Mouse (Mus musculus): ENCODE measurements around the gene Tbc1d5. TPM values are rescaled to one million over a fixed set of nuclear protein-coding genes. Genes with fewer than 3 reads are reported as not detected.

The Tbc1d5 gene
- polyA plus RNA-seq, 1 experiment from 2014 or later, result 6.1 TPM

GRCm38 (mm10) chr17:50738476-50738875 lies 440.7 kb downstream of the Tbc1d5 start:
- H3K9ac ChIP-seq (ENCODE audit: low read depth, low read length), result no peak overlapping the region
- ATAC-seq (replicated peaks; ENCODE audit: low FRiP score, low read depth) (no peak), DNase-seq (ENCODE audit: low spot score) (no peak)
- 0 out of 2 replicates have a peak, but pooled peaks cover 3% of the 10 kb centered on the region for H3K36me3 ChIP-seq (ENCODE audit: insufficient read depth, low read length)
- 77% methylated on average over 2 of the region's 2 CpGs for WGBS
- H3K27ac ChIP-seq, result no peak overlapping the region
- no peaks in the 10 kb centered on the region for H3K27me3 ChIP-seq (ENCODE audit: insufficient read depth, low read length)
- H3K9me3 ChIP-seq (replicated peaks; ENCODE audit: low read length), result no peaks in the 10 kb centered on the region
- TF ChIP-seq CTCF (IDR thresholded peaks at IDR 0.05; ENCODE audit: low read depth), result no peak
- H3K4me3 ChIP-seq (replicated peaks; ENCODE audit: low read depth, low read length), result no peak overlapping the region
- H3K4me1 ChIP-seq (replicated peaks; ENCODE audit: insufficient read depth, low read length), result no peaks in the 10 kb centered on the region
- H3K4me2 ChIP-seq (ENCODE audit: low read length), result no peak overlapping the region

GRCm38 (mm10) chr17:50737068-50737467 lies 442.1 kb downstream of the Tbc1d5 start:
- no peak overlapping the region for H3K27ac ChIP-seq
- DNase-seq (ENCODE audit: low spot score) (no peak), ATAC-seq (replicated peaks; ENCODE audit: low FRiP score, low read depth) (no peak)
- no peaks in the 10 kb centered on the region for H3K4me1 ChIP-seq (replicated peaks; ENCODE audit: insufficient read depth, low read length)
- WGBS, result 53% methylated on average over 2 of the region's 2 CpGs
- no peaks in the 10 kb centered on the region for H3K9me3 ChIP-seq (replicated peaks; ENCODE audit: low read length)
- H3K4me2 ChIP-seq (ENCODE audit: low read length), result no peak overlapping the region
- no peak overlapping the region for H3K9ac ChIP-seq (ENCODE audit: low read depth, low read length)
- no peak for TF ChIP-seq CTCF (IDR thresholded peaks at IDR 0.05; ENCODE audit: low read depth)
- no peak overlapping the region for H3K4me3 ChIP-seq (replicated peaks; ENCODE audit: low read depth, low read length)
- no peaks in the 10 kb centered on the region for H3K27me3 ChIP-seq (ENCODE audit: insufficient read depth, low read length)
- 0 out of 2 replicates have a peak, but pooled peaks cover 3% of the 10 kb centered on the region for H3K36me3 ChIP-seq (ENCODE audit: insufficient read depth, low read length)

GRCm38 (mm10) chr17:50735955-50736533 lies 443.1 kb downstream of the Tbc1d5 start:
- no peak for DNase-seq (ENCODE audit: low spot score)
- TF ChIP-seq CTCF (IDR thresholded peaks at IDR 0.05; ENCODE audit: low read depth), result no peak
- H3K9me3 ChIP-seq (replicated peaks; ENCODE audit: low read length), result no peaks in the 10 kb centered on the region
- no peak overlapping the region for H3K4me2 ChIP-seq (ENCODE audit: low read length)
- H3K27ac ChIP-seq, result no peak overlapping the region
- no peaks in the 10 kb centered on the region for H3K4me1 ChIP-seq (replicated peaks; ENCODE audit: insufficient read depth, low read length)
- no peaks in the 10 kb centered on the region for H3K36me3 ChIP-seq (ENCODE audit: insufficient read depth, low read length)
- H3K27me3 ChIP-seq (ENCODE audit: insufficient read depth, low read length), result no peaks in the 10 kb centered on the region
- no peak overlapping the region for H3K4me3 ChIP-seq (replicated peaks; ENCODE audit: low read depth, low read length)
- H3K9ac ChIP-seq (ENCODE audit: low read depth, low read length), result no peak overlapping the region
- no peak for ATAC-seq (replicated peaks; ENCODE audit: low FRiP score, low read depth)
- whole genome bisulfite sequencing, result 65% methylated on average over 8 of the region's 8 CpGs

GRCm38 (mm10) chr17:50735382-50735954 lies 443.7 kb downstream of the Tbc1d5 start:
- Histone ChIP-seq H3K4me2 (ENCODE audit: low read length) (no peak overlapping the region), H3K36me3 (ENCODE audit: insufficient read depth, low read length) (no peaks in the 10 kb centered on the region), H3K9me3 (replicated peaks; ENCODE audit: low read length) (no peaks in the 10 kb centered on the region), H3K4me3 (replicated peaks; ENCODE audit: low read depth, low read length) (no peak overlapping the region), H3K27me3 (ENCODE audit: insufficient read depth, low read length) (no peaks in the 10 kb centered on the region), H3K4me1 (replicated peaks; ENCODE audit: insufficient read depth, low read length) (no peaks in the 10 kb centered on the region), H3K27ac (no peak overlapping the region), H3K9ac (ENCODE audit: low read depth, low read length) (no peak overlapping the region)
- no peak for TF ChIP-seq CTCF (IDR thresholded peaks at IDR 0.05; ENCODE audit: low read depth)
- DNase-seq (ENCODE audit: low spot score), result no peak
- 95% methylated on average over 4 of the region's 4 CpGs for WGBS
- ATAC-seq (replicated peaks; ENCODE audit: low FRiP score, low read depth), result no peak

- no peak for DNase-seq (ENCODE audit: low spot score)
- WGBS, result 83% methylated on average over 6 of the region's 6 CpGs
- H3K27me3 ChIP-seq (ENCODE audit: insufficient read depth, low read length), result no peaks in the 10 kb centered on the region
- H3K9me3 ChIP-seq (replicated peaks; ENCODE audit: low read length), result no peaks in the 10 kb centered on the region
- no peak overlapping the region for H3K4me2 ChIP-seq (ENCODE audit: low read length)
- H3K27ac ChIP-seq, result no peak overlapping the region
- ATAC-seq (replicated peaks; ENCODE audit: low FRiP score, low read depth), result no peak
- TF ChIP-seq CTCF (IDR thresholded peaks at IDR 0.05; ENCODE audit: low read depth), result no peak
- no peaks in the 10 kb centered on the region for H3K36me3 ChIP-seq (ENCODE audit: insufficient read depth, low read length)
- no peaks in the 10 kb centered on the region for H3K4me1 ChIP-seq (replicated peaks; ENCODE audit: insufficient read depth, low read length)
- H3K9ac ChIP-seq (ENCODE audit: low read depth, low read length), result no peak overlapping the region
- no peak overlapping the region for H3K4me3 ChIP-seq (replicated peaks; ENCODE audit: low read depth, low read length)
Measured at GRCm38 (mm10) chr17:50734781-50735180, 444.4 kb downstream of the Tbc1d5 start.

- Histone ChIP-seq H3K9me3 (replicated peaks; ENCODE audit: low read length) (no peaks in the 10 kb centered on the region), H3K36me3 (ENCODE audit: insufficient read depth, low read length) (no peaks in the 10 kb centered on the region), H3K4me2 (ENCODE audit: low read length) (no peak overlapping the region), H3K27ac (no peak overlapping the region), H3K4me1 (replicated peaks; ENCODE audit: insufficient read depth, low read length) (no peaks in the 10 kb centered on the region), H3K4me3 (replicated peaks; ENCODE audit: low read depth, low read length) (no peak overlapping the region), H3K9ac (ENCODE audit: low read depth, low read length) (no peak overlapping the region), H3K27me3 (ENCODE audit: insufficient read depth, low read length) (no peaks in the 10 kb centered on the region)
- 83% methylated on average over 7 of the region's 7 CpGs for WGBS
- ATAC-seq (replicated peaks; ENCODE audit: low FRiP score, low read depth) (no peak), DNase-seq (ENCODE audit: low spot score) (no peak)
- TF ChIP-seq CTCF (IDR thresholded peaks at IDR 0.05; ENCODE audit: low read depth), result no peak
Measured at GRCm38 (mm10) chr17:50733390-50733789, 445.8 kb downstream of the Tbc1d5 start.
